Mouse (Mus musculus): ENCODE results near the gene Pde1b. TPM values are rescaled to one million over a fixed set of nuclear protein-coding genes. Genes with fewer than 3 reads are reported as not detected.

Pde1b gene
- 3.0 and 3.5 TPM in 2 replicates for polyA plus RNA-seq (2014; fragmentation: Nextera tagmentation; extraction: Ambion mirVana)

DNA sequence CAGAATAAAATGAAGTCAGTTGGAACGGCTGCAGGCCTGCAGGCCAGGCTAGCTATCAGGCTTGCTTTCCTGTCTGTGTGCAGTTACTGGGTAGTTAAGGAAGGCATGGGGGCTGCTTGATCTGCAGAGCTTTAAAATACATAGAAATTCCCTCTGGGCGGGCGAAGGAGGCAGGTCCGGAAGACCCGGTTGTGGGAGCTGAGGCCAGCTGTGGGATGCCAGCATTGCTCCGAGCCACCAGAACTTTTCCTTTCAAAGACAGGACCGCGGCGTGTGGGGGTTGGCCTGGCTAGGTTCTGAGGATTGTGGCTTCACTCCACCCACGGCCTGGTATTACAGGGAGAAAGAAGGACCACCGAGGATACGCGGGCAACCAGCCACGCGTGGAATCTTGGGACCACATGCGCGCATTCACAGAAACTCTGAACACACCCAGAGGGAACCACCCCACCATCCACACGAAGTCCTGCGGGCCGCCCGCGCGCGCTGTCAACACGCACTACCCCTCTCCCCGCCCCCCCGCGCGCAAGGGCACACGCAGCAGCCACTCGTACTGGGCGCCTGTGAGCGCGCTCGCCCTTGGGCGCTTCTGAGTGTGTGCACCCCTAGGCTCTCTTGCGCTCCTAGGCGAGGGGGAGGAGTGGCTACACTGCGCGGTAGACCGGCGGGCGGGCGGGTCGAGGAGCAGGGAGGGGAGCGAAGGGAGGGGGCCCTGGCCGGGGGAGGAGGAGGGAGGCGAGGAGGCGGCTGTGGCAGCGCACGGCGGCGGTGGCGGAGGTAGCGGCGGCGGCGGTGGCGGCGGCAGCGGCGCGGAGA is at the start of gene Pde1b:
Gene Pde1b (plus strand): TSS at position 600 of the 816 bp plus-strand sequence.
- no peaks in the 10 kb centered on the region for H3K9me3 ChIP-seq (ENCODE audit: control insufficient read depth, low read length)
- H3K4me2 ChIP-seq (ENCODE audit: low read depth, severe bottlenecking) = peak within 1 kb of the TSS; percentile 79
- H3K27me3 ChIP-seq (ENCODE audit: control insufficient read depth, insufficient read depth, low read length) = peaks cover 15% of the 10 kb centered on the region
- ATAC-seq (ENCODE audit: insufficient number of reproducible peaks, low FRiP score, low TSS enrichment, low read depth) (peak; percentile 71), DNase-seq (ENCODE audit: low spot score) (peak; percentile 72)
- H3K4me3 ChIP-seq (ENCODE audit: low read depth, low read length) = peak within 1 kb of the TSS; percentile 45
- under 1% methylated on average over 58 of the region's 63 CpGs for WGBS
- no peaks in the 10 kb centered on the region; the same call in 1 of the 2 replicates for H3K36me3 ChIP-seq (ENCODE audit: control insufficient read depth, insufficient read depth, low read length)
- no peak within 1 kb of the TSS for H3K27ac ChIP-seq (replicated peaks; ENCODE audit: low read depth, low read length)
- H3K4me1 ChIP-seq (ENCODE audit: control insufficient read depth, insufficient read depth, low read length) = peaks cover 8% of the 10 kb centered on the region
- H3K9ac ChIP-seq (ENCODE audit: low read length) = peak within 1 kb of the TSS; percentile 58

DNA sequence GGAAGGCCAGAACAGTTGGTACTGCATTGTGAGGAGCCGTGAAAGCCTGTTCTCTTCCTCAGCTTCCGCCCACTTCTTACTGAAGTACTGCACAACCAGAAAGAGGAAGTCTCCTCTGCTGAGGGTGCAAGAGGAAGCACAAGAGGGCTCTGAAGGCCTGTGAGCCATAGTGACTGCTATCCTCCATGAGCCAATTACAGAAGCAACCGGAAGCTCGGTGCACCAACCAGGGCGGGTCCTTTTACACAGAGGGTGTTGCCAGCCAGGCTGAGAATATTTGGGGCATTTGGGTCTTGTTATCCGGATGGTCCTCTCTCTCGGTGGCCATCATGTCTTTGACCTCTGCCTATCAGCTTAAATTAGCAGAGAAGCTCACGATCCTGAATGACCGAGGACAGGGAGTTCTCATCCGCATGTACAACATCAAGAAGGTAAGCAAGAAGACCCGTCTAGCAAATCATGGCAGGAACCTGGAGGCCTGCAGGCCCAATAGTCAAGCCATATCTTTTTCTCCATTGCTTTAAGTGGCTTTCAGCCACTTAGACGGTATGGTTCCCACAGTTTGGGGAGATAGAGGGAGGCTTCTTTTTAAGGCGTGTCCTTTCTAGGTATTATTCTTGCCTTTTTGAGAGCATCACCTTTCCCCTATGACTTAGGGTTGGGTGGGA is 49.1 kb upstream of the Pde1b start, which contains the start of gene Nckap1l:
Gene Nckap1l (plus strand): TSS at position 244 of the 668 bp plus-strand sequence.
- Histone ChIP-seq H3K36me3 (ENCODE audit: control insufficient read depth, insufficient read depth, low read length) (no peaks in the 10 kb centered on the region), H3K27me3 (ENCODE audit: control insufficient read depth, insufficient read depth, low read length) (no peaks in the 10 kb centered on the region), H3K9ac (ENCODE audit: low read length) (no peak within 1 kb of the TSS), H3K9me3 (ENCODE audit: control insufficient read depth, low read length) (no peaks in the 10 kb centered on the region), H3K4me1 (ENCODE audit: control insufficient read depth, insufficient read depth, low read length) (no peaks in the 10 kb centered on the region), H3K27ac (replicated peaks; ENCODE audit: low read depth, low read length) (no peak within 1 kb of the TSS), H3K4me3 (ENCODE audit: low read depth, low read length) (no peak within 1 kb of the TSS), H3K4me2 (ENCODE audit: low read depth, severe bottlenecking) (no peak within 1 kb of the TSS)
- no peak for ATAC-seq (ENCODE audit: insufficient number of reproducible peaks, low FRiP score, low TSS enrichment, low read depth)
- WGBS = 85% methylated on average over 13 of the region's 13 CpGs
- no peak for DNase-seq (ENCODE audit: low spot score)

DNA sequence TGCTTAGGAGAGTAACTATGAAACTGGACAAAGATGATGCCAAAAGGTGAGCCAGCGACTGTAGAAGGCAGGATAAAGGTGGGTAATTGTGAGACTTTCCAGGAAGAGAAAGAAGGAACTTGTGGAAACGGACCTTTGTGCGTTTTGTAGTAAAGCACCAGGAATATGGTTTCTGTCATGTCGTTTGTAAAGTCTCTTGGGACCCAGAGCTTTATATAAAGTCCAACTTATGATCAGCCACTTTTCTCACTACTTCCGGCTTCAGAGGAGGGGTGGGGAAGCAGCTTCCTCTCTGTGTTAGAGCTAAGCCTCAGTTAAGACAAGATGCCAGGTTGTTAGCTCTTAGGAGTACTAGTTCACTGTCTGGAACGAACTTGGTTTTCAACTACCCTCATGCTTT is 48.4 kb upstream of the Pde1b start:
- Histone ChIP-seq H3K4me1 (ENCODE audit: control insufficient read depth, insufficient read depth, low read length) (no peaks in the 10 kb centered on the region), H3K4me3 (ENCODE audit: low read depth, low read length) (no peak overlapping the region), H3K27me3 (ENCODE audit: control insufficient read depth, insufficient read depth, low read length) (no peaks in the 10 kb centered on the region), H3K27ac (replicated peaks; ENCODE audit: low read depth, low read length) (no peak overlapping the region), H3K9ac (ENCODE audit: low read length) (no peak overlapping the region), H3K9me3 (ENCODE audit: control insufficient read depth, low read length) (no peaks in the 10 kb centered on the region), H3K4me2 (ENCODE audit: low read depth, severe bottlenecking) (no peak overlapping the region), H3K36me3 (ENCODE audit: control insufficient read depth, insufficient read depth, low read length) (no peaks in the 10 kb centered on the region)
- WGBS = 85% methylated on average over 6 of the region's 6 CpGs
- ATAC-seq (ENCODE audit: insufficient number of reproducible peaks, low FRiP score, low TSS enrichment, low read depth) (no peak), DNase-seq (ENCODE audit: low spot score) (no peak)

DNA sequence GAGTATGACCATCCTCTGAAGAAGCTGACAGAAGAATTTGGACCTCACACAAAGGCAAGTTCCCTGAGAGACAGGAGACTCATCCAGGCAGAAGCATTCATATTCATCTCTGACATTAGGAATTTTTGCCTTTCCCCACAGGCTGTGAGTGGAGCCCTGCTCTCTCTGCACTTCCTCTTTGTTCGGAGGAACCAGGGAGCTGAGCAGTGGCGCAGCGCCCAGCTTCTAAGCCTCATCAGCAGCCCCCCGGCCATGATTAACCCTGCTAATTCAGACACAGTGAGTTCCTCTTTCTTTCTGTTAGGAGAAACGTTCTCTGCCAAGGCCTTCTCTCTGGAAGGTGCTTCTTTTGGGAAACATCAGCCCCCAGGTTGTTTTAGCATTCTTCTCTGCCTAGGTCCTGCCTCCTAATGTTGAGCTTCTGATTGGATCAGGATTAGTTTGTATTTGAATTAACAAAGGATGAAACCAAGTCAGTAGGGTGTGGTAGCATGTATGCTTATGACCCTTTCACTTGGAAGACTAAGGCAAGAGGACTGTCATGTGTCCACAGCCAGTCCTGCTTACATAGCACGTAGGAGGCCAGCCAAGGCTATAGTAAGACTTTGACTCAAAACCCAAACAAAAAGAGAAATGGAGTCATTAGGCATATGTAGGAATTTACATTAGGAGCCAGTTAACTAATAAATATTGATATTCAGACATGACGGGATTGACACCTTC is 40.1 kb upstream of the Pde1b start:
- no peak overlapping the region for H3K9ac ChIP-seq (ENCODE audit: low read length)
- H3K27me3 ChIP-seq (ENCODE audit: control insufficient read depth, insufficient read depth, low read length) = no peaks in the 10 kb centered on the region
- no peak overlapping the region for H3K4me3 ChIP-seq (ENCODE audit: low read depth, low read length)
- no peaks in the 10 kb centered on the region for H3K9me3 ChIP-seq (ENCODE audit: control insufficient read depth, low read length)
- ATAC-seq (ENCODE audit: insufficient number of reproducible peaks, low FRiP score, low TSS enrichment, low read depth) (no peak), DNase-seq (ENCODE audit: low spot score) (no peak)
- no peak overlapping the region for H3K27ac ChIP-seq (replicated peaks; ENCODE audit: low read depth, low read length)
- no peaks in the 10 kb centered on the region; the same call in 1 of the 2 replicates for H3K36me3 ChIP-seq (ENCODE audit: control insufficient read depth, insufficient read depth, low read length)
- H3K4me1 ChIP-seq (ENCODE audit: control insufficient read depth, insufficient read depth, low read length) = no peaks in the 10 kb centered on the region
- H3K4me2 ChIP-seq (ENCODE audit: low read depth, severe bottlenecking) = no peak overlapping the region
- 76% methylated on average over 7 of the region's 7 CpGs for WGBS

DNA sequence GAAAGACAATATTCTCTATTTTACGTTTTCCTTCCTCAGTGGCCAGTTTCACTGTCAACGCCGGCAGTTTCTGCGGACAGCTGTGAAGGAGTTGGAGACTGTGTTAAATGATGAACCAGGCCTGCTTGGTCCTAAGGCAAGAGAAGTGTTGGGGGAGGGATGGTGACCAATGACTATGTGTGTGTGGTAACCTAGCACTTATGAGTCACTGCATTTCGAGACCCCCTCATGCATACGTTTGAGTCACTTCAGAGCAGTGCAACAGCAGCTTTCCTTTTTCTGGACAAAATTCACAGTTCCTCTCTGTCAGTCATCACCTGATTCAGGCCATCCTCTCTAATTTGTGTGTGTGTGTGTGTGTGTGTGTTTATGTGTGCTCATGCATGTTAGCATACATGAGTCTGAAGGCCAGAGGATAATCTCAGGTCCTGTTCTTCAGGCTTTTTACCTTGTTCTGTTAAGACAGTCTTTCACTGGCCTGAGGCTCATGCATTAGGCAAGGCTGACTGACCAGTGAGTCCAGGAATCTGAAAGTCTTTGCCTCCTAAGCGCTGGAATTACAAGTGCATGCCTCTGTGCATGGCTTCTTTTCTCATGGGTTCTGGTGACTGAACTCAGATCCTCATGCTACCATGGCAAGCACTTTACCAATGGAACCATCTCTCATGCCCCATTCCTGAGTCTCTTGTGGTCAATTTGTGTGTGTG is 31.2 kb upstream of the Pde1b start:
- no peak overlapping the region for H3K9ac ChIP-seq (ENCODE audit: low read length)
- H3K27me3 ChIP-seq (ENCODE audit: control insufficient read depth, insufficient read depth, low read length) = no peaks in the 10 kb centered on the region
- no peak overlapping the region for H3K4me3 ChIP-seq (ENCODE audit: low read depth, low read length)
- ATAC-seq (ENCODE audit: insufficient number of reproducible peaks, low FRiP score, low TSS enrichment, low read depth) (no peak), DNase-seq (ENCODE audit: low spot score) (no peak)
- H3K9me3 ChIP-seq (ENCODE audit: control insufficient read depth, low read length) = no peaks in the 10 kb centered on the region
- no peaks in the 10 kb centered on the region for H3K4me1 ChIP-seq (ENCODE audit: control insufficient read depth, insufficient read depth, low read length)
- no peak overlapping the region for H3K4me2 ChIP-seq (ENCODE audit: low read depth, severe bottlenecking)
- WGBS = 83% methylated on average over 7 of the region's 7 CpGs
- no peaks in the 10 kb centered on the region for H3K36me3 ChIP-seq (ENCODE audit: control insufficient read depth, insufficient read depth, low read length)
- H3K27ac ChIP-seq (replicated peaks; ENCODE audit: low read depth, low read length) = no peak overlapping the region

DNA sequence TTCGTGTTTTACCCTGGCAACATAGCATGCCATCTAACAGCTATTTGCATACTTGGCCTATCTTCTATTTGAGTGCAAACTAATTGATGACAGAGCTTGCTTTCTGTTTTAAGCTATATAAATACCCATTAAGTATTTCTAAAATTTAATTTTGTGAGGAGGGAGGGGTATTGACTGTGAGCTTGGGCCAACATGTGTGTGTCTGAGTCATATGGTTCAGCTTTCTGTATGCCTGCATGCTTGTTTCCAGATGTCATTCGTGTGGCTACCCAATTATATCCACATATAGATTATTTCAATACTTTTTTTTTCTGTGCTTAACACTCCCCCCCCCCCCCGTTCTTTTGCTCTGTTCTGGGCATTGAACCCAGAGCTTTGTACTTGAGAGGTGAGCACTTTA is 30.6 kb upstream of the Pde1b start:
- no peak overlapping the region for H3K4me3 ChIP-seq (ENCODE audit: low read depth, low read length)
- ATAC-seq (ENCODE audit: insufficient number of reproducible peaks, low FRiP score, low TSS enrichment, low read depth) = no peak
- no peak overlapping the region for H3K27ac ChIP-seq (replicated peaks; ENCODE audit: low read depth, low read length)
- H3K36me3 ChIP-seq (ENCODE audit: control insufficient read depth, insufficient read depth, low read length) = no peaks in the 10 kb centered on the region
- DNase-seq (ENCODE audit: low spot score) = no peak
- no peaks in the 10 kb centered on the region for H3K9me3 ChIP-seq (ENCODE audit: control insufficient read depth, low read length)
- no peaks in the 10 kb centered on the region for H3K27me3 ChIP-seq (ENCODE audit: control insufficient read depth, insufficient read depth, low read length)
- H3K4me2 ChIP-seq (ENCODE audit: low read depth, severe bottlenecking) = no peak overlapping the region
- 66% methylated on average over 3 of the region's 3 CpGs for WGBS
- H3K9ac ChIP-seq (ENCODE audit: low read length) = no peak overlapping the region
- H3K4me1 ChIP-seq (ENCODE audit: control insufficient read depth, insufficient read depth, low read length) = no peaks in the 10 kb centered on the region

DNA sequence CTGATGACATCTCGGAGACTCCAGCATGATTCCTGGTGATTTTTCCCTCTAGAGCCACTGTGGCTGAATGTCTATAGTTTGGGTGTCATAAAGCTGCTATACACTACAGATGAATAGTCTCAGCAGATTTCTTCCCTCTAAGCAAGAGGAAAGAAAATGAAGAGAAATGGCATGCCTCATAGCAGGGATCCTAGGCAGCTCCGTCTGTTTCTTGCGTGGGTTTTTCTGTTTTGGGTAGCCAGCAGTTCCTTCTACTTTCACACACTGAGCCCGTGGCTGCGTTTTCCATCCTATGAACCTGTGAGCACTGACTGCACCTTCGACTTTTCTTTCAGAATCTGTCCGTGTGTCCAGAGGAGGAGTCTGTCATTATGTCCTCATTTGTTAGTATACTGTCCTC is 29.7 kb upstream of the Pde1b start:
- Histone ChIP-seq H3K9me3 (ENCODE audit: control insufficient read depth, low read length) (no peaks in the 10 kb centered on the region), H3K4me2 (ENCODE audit: low read depth, severe bottlenecking) (no peak overlapping the region), H3K36me3 (ENCODE audit: control insufficient read depth, insufficient read depth, low read length) (no peaks in the 10 kb centered on the region), H3K4me1 (ENCODE audit: control insufficient read depth, insufficient read depth, low read length) (no peaks in the 10 kb centered on the region), H3K27ac (replicated peaks; ENCODE audit: low read depth, low read length) (no peak overlapping the region), H3K4me3 (ENCODE audit: low read depth, low read length) (no peak overlapping the region), H3K27me3 (ENCODE audit: control insufficient read depth, insufficient read depth, low read length) (no peaks in the 10 kb centered on the region), H3K9ac (ENCODE audit: low read length) (no peak overlapping the region)
- 90% methylated on average over 7 of the region's 7 CpGs for WGBS
- DNase-seq (ENCODE audit: low spot score) (no peak), ATAC-seq (ENCODE audit: insufficient number of reproducible peaks, low FRiP score, low TSS enrichment, low read depth) (no peak)

DNA sequence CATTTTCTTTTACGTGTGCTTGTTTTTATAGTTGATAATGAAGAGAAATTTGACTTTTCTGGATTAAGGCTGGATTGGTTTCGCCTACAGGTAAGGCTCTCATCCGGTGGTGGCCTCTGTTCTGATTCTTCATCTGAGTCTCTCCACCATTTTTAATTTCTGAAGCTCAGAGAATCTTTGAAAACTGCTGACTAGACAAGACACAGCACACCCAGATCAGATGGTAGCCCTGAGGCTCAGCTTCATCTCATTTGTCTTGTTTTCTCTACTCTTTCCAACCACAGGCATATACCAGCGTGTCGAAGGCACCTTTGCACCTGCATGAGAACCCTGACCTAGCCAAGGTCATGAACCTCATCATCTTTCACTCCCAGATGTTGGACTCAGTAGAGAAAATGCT is 29.1 kb upstream of the Pde1b start:
- no peaks in the 10 kb centered on the region for H3K9me3 ChIP-seq (ENCODE audit: control insufficient read depth, low read length)
- H3K27me3 ChIP-seq (ENCODE audit: control insufficient read depth, insufficient read depth, low read length) = no peaks in the 10 kb centered on the region
- no peak overlapping the region for H3K4me2 ChIP-seq (ENCODE audit: low read depth, severe bottlenecking)
- H3K4me3 ChIP-seq (ENCODE audit: low read depth, low read length) = no peak overlapping the region
- ATAC-seq (ENCODE audit: insufficient number of reproducible peaks, low FRiP score, low TSS enrichment, low read depth) (no peak), DNase-seq (ENCODE audit: low spot score) (no peak)
- no peak overlapping the region for H3K27ac ChIP-seq (replicated peaks; ENCODE audit: low read depth, low read length)
- H3K36me3 ChIP-seq (ENCODE audit: control insufficient read depth, insufficient read depth, low read length) = no peaks in the 10 kb centered on the region
- no peak overlapping the region for H3K9ac ChIP-seq (ENCODE audit: low read length)
- H3K4me1 ChIP-seq (ENCODE audit: control insufficient read depth, insufficient read depth, low read length) = no peaks in the 10 kb centered on the region
- 88% methylated on average over 5 of the region's 5 CpGs for WGBS

All from limb, embryonic 11.5 days (tissue).